Mouse (Mus musculus) heart, adult 9 months (tissue): Measurements from ENCODE around the gene Ssh1.

Source experiments
- DNase-seq, 2 experiments: peaks; one replicate each; pipeline ENCODE4 v3.0.0; 2022; ENCODE audit warnings: low spot score in 2 of 2

Gene Ssh1

DNA sequence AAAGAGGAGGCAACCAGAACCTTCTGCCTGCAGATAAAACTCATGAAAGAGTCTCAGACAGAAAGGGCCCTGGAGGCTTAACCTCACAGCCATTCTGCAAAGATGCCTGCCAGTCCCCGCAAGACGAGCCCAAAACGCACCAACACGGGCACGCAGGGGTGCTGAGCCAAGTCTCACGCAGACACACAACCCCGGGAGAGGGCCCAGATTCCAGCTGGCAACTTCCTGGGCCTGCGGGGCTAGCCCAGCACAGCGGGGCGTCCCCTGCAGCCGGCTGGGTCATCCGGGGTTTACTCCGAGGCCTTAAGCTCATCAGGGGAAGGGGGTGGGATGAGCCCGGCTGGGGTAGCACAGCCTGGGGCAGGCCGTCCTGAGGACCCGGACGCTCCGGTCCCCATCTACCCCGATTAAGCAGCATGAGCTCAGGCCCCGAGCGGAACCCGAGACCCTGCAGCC lies 635 bp downstream of the Ssh1 start:
- DNase-seq = peak; percentile 57 to 68

GRCm38 (mm10) chr5:113992339-113992831 lies 1.3 kb downstream of the Ssh1 start:
- peak in 1 of 2 experiments; percentile 48 for DNase-seq

GRCm38 (mm10) chr5:113991141-113991540 lies 2.6 kb downstream of the Ssh1 start:
- DNase-seq = no peak

DNA sequence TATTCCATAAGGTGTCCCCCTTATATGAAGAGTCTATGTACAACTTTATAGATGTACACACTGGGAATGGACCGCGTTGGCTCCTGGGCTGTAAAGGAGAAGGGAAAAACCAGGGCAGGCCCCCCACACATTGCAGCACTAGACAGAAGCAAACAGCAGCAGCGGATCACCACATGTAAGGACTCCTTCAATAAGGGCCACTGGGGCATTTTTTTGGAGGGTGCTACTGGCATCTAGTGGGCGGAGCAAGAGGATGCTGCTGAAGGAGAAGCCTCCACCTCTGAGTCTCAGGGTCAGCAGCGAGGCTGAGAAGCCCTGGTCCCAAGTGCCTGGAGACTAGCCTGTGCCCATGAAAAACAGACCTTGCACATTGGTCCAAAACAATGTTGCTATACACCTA lies 3.1 kb downstream of the Ssh1 start:
- DNase-seq = no peak

GRCm38 (mm10) chr5:113989437-113990024 lies 4.2 kb downstream of the Ssh1 start:
- no peak for DNase-seq

GRCm38 (mm10) chr5:113986182-113986961 lies 7.3 kb downstream of the Ssh1 start:
- DNase-seq = peak; percentile 82 to 85

DNA sequence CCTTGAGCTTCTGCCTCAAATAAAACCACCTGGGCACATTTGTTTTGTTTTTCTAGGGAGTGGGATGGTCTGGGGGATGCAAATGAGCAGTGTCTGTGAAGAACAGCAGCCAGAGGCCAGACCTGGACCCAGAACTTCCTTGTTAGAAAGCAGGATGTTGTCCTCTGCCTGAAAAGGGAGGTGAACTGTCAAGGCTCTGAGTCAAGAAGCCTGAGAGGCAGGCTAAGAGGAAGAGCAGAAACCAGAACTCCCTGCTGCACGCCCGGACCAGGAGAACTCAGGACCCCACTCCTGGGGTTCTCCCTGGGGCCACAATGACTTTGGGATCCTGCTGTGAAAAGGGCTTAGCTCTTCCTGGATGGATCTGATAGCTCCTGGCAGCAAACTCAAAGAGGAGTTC lies 8.0 kb downstream of the Ssh1 start:
- no peak for DNase-seq

DNA sequence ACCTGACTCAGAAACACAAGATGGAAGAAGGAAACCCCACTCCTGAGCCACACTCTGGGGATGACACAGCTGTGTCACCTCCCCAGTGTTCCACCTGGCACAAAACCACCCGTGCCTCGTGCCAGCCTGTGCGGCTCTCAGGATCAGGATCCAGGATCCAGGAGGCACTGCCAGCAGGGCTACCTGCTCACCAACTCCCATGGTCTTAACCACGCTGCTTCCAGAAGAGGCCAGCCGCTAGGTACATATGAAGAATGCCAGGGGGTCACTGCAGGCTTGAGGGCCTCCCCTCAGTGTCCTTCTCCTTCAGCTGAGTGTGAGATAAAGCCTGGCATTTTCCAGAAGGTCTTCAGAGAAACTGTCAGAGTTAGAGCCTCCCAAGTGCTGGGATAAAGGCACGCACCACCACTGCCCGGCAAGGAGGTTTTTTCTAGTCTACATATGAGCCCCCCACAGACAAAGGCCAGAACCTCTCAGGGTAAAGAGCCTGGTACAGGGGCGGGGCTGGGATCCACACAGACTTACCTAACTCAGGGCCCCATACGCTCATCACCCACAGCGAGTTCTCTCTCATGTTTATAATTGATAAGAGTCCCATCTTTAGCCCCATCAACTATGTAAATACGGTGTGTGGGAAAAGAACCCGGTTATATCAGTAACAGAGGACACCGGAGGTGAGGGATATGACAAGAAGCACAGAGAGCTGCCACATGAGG lies 9.5 kb downstream of the Ssh1 start:
- no peak for DNase-seq

GRCm38 (mm10) chr5:113983541-113983940 lies 10.2 kb downstream of the Ssh1 start:
- no peak for DNase-seq

DNA sequence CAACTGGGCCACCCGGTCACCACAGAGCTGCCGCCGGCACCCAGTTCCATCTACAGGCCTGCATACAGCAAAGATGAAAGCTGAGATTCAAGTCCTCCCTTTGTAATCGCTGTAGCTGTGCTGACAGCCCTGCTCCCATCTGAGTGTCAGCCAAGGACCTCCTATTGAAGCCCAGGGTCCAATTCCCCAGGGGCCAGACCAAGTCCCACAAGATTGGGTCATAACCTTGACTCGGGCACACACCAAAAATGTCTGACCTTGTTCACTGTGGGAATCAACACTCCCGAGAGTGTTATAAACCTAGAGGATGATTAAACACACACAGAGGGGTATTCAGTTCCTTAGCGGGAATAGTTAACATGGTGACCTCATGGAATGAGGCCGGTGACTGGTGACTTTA lies 11.9 kb downstream of the Ssh1 start:
- DNase-seq = no peak

GRCm38 (mm10) chr5:113981171-113981570 lies 12.5 kb downstream of the Ssh1 start:
- no peak for DNase-seq

DNA sequence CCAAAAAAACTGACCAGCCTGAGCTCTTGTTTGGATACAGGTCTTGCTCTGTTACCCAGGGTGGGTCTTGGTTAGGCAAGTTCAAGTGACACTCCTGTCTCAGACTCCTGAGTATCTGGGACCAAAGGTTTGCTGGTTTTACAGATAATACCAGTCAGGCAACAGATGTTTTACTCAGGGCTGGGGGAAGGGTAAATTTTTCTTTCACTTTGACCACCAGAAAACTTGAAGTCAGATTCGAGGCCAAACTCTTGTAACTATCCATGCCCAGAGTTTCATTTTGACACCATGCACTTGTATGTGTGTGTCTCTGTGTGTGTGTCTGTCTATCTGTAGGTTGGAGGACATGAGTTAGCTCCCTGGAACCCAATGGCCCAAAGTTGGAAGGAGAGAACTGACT lies 13.2 kb downstream of the Ssh1 start:
- DNase-seq = no peak

DNA sequence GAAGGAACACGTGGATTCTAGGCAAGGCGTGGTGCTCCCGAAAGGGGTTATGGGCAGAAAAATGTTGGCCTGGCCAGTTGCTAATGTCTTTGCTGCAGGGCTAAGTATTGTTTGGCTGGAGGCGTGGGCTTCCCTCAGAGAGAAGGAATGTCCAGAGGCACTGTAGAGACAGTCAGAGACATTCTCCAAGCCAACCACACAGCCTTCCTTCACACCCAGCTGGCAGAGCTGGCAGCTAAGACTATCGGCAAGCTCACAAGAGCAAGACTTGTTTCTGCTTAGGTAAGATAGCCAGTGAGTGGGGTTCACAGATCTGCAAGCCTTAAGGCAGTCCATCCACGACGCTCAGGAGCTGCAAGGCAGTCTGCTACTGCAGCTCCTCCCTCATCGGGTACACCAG lies 16.4 kb downstream of the Ssh1 start:
- DNase-seq = no peak

DNA sequence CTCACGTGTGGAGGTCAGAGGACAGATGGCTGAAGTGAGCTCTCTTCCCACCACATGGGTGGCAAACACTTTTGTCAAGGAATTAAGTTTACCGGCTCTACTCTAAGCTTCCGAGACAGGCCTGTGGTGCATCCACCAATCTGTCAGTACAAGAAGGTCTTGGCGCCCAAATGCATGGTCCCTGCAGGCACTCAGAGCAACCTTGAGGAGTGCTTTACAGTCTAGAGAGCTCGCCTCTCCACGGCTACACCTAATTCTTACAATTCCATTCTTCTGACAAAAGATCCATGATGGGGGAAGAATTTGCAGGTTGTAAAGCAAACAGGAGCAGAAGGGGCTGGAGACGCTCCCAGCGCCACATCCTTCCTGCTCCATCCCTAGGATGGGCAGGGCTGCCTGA lies 17.1 kb downstream of the Ssh1 start:
- DNase-seq = no peak

- DNase-seq = peak; percentile 82 to 89
Measured at GRCm38 (mm10) chr5:113975538-113976215, 18.0 kb downstream of the Ssh1 start.

DNA sequence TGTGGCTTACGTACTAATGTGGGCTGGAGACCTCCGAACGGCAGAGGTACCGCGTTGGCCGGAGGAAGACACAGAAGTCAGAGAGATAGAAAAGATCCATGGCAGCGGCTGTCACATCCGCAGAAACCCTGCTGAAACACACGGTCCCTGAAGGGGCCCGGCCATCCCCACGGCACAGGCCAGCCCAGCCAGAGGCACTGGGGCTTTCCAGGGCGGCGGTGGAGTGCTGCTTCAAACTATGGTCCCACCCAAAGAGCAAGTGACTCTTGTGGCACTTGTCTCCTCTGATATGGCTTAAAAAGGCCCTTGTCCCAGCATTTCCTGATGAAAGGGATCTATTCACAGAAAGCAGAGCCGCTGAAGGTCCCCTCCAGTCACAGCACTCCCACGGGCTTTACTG lies 19.1 kb downstream of the Ssh1 start:
- DNase-seq = no peak

DNA sequence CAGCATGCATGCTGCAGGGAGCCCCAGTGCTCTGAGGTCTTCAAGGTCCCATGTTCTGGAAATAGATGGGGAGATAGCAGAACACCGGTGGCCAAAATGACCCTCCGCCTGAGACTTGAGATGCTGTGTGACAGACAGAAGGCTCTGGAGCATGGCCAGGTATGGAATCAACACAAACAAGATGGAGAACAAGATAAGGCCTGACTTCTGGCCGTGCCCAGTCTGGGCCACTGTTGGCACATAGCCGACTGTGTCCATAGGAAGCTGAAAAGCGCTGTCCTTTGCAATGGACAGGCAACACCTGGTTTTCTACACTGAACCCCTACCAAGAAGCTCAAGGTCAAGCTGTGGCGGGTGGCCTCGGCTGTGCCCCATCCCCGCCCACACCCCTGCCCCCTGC lies 19.9 kb downstream of the Ssh1 start:
- DNase-seq = no peak

GRCm38 (mm10) chr5:113972589-113973515 lies 20.8 kb downstream of the Ssh1 start:
- DNase-seq = peak in 1 of 2 experiments; percentile 53

- no peak for DNase-seq
Measured at GRCm38 (mm10) chr5:113971434-113971960, 22.2 kb downstream of the Ssh1 start.

- peak in 1 of 2 experiments; percentile 46 for DNase-seq
Measured at GRCm38 (mm10) chr5:113968371-113968770, 25.3 kb downstream of the Ssh1 start.
